Mouse (Mus musculus): ENCODE results near the gene Ptpdc1.

Gene Ptpdc1

GRCm38 (mm10) chr13:48646696-48647095 lies 21.2 kb upstream of the Ptpdc1 start:
- TF ChIP-seq CTCF (conservative IDR thresholded peaks at IDR 0.05; ENCODE audit: low read length) (peak; percentile 88), POU5F1 (IDR thresholded peaks at IDR 0.05; ENCODE audit: borderline replicate concordance, low read length) (no peak)
- no peaks in the 10 kb centered on the region for H3K9me3 ChIP-seq (ENCODE audit: low read length)
- H3K27me3 ChIP-seq (ENCODE audit: insufficient read depth, low read length) = peaks cover 11% of the 10 kb centered on the region
- no peak overlapping the region for H3K4me3 ChIP-seq (replicated peaks; ENCODE audit: low read length)
- H3K36me3 ChIP-seq (ENCODE audit: insufficient read depth, low read length) = no peaks in the 10 kb centered on the region
- no peaks in the 10 kb centered on the region for H3K4me1 ChIP-seq (replicated peaks; ENCODE audit: low read depth, low read length)

GRCm38 (mm10) chr13:48643991-48644390 lies 18.5 kb upstream of the Ptpdc1 start:
- Histone ChIP-seq H3K36me3 (ENCODE audit: insufficient read depth, low read length) (no peaks in the 10 kb centered on the region), H3K27me3 (ENCODE audit: insufficient read depth, low read length) (peaks cover 8% of the 10 kb centered on the region), H3K9me3 (ENCODE audit: low read length) (no peaks in the 10 kb centered on the region), H3K4me1 (replicated peaks; ENCODE audit: low read depth, low read length) (no peaks in the 10 kb centered on the region), H3K4me3 (replicated peaks; ENCODE audit: low read length) (no peak overlapping the region)
- TF ChIP-seq CTCF (conservative IDR thresholded peaks at IDR 0.05; ENCODE audit: low read length) = no peak
- no peak for TF ChIP-seq NANOG (IDR thresholded peaks at IDR 0.05; ENCODE audit: borderline replicate concordance, low read length)
- TF ChIP-seq POU5F1 (IDR thresholded peaks at IDR 0.05; ENCODE audit: borderline replicate concordance, low read length) = no peak

GRCm38 (mm10) chr13:48643072-48643471 lies 17.6 kb upstream of the Ptpdc1 start:
- H3K27me3 ChIP-seq (ENCODE audit: insufficient read depth, low read length) = peaks cover 8% of the 10 kb centered on the region
- TF ChIP-seq CTCF (conservative IDR thresholded peaks at IDR 0.05; ENCODE audit: low read length) = no peak
- no peak for TF ChIP-seq NANOG (IDR thresholded peaks at IDR 0.05; ENCODE audit: borderline replicate concordance, low read length)
- no peak for TF ChIP-seq POU5F1 (IDR thresholded peaks at IDR 0.05; ENCODE audit: borderline replicate concordance, low read length)
- H3K9me3 ChIP-seq (ENCODE audit: low read length) = no peaks in the 10 kb centered on the region
- H3K4me3 ChIP-seq (replicated peaks; ENCODE audit: low read length) = no peak overlapping the region
- no peaks in the 10 kb centered on the region for H3K4me1 ChIP-seq (replicated peaks; ENCODE audit: low read depth, low read length)
- H3K36me3 ChIP-seq (ENCODE audit: insufficient read depth, low read length) = no peaks in the 10 kb centered on the region

GRCm38 (mm10) chr13:48639570-48639969 lies 14.1 kb upstream of the Ptpdc1 start:
- TF ChIP-seq POU5F1 (IDR thresholded peaks at IDR 0.05; ENCODE audit: borderline replicate concordance, low read length) = no peak
- peak; percentile 87 for TF ChIP-seq CTCF (conservative IDR thresholded peaks at IDR 0.05; ENCODE audit: low read length)
- H3K36me3 ChIP-seq (ENCODE audit: insufficient read depth, low read length) = no peaks in the 10 kb centered on the region
- H3K27me3 ChIP-seq (ENCODE audit: insufficient read depth, low read length) = peaks cover 17% of the 10 kb centered on the region
- no peaks in the 10 kb centered on the region for H3K4me1 ChIP-seq (replicated peaks; ENCODE audit: low read depth, low read length)
- no peaks in the 10 kb centered on the region for H3K9me3 ChIP-seq (ENCODE audit: low read length)
- no peak overlapping the region for H3K4me3 ChIP-seq (replicated peaks; ENCODE audit: low read length)

- no peaks in the 10 kb centered on the region for H3K9me3 ChIP-seq (ENCODE audit: low read length)
- H3K27me3 ChIP-seq (ENCODE audit: insufficient read depth, low read length) = peaks cover 14% of the 10 kb centered on the region
- H3K36me3 ChIP-seq (ENCODE audit: insufficient read depth, low read length) = no peaks in the 10 kb centered on the region
- no peak overlapping the region for H3K4me3 ChIP-seq (replicated peaks; ENCODE audit: low read length)
- TF ChIP-seq CTCF (conservative IDR thresholded peaks at IDR 0.05; ENCODE audit: low read length) = no peak
- TF ChIP-seq NANOG (IDR thresholded peaks at IDR 0.05; ENCODE audit: borderline replicate concordance, low read length) = no peak
- no peak for TF ChIP-seq POU5F1 (IDR thresholded peaks at IDR 0.05; ENCODE audit: borderline replicate concordance, low read length)
- H3K4me1 ChIP-seq (replicated peaks; ENCODE audit: low read depth, low read length) = no peaks in the 10 kb centered on the region
Measured at GRCm38 (mm10) chr13:48637706-48638105, 12.2 kb upstream of the Ptpdc1 start.

GRCm38 (mm10) chr13:48631691-48632090 lies 6.2 kb upstream of the Ptpdc1 start:
- no peak overlapping the region for H3K4me3 ChIP-seq (replicated peaks; ENCODE audit: low read length)
- H3K27me3 ChIP-seq (ENCODE audit: insufficient read depth, low read length) = peaks cover 24% of the 10 kb centered on the region

GRCm38 (mm10) chr13:48624968-48625398 lies 481 bp downstream of the Ptpdc1 start:
- H3K4me1 ChIP-seq (replicated peaks; ENCODE audit: low read depth, low read length) = peaks cover 7% of the 10 kb centered on the region; the same call in 1 of the 2 replicates
- H3K36me3 ChIP-seq (ENCODE audit: insufficient read depth, low read length) = no peaks in the 10 kb centered on the region
- H3K27me3 ChIP-seq (ENCODE audit: insufficient read depth, low read length) = peaks cover 44% of the 10 kb centered on the region
- peak overlapping the region; percentile 84 for H3K4me3 ChIP-seq (replicated peaks; ENCODE audit: low read length)
- no peaks in the 10 kb centered on the region; the same call in 1 of the 2 replicates for H3K9me3 ChIP-seq (ENCODE audit: low read length)
- TF ChIP-seq CTCF (conservative IDR thresholded peaks at IDR 0.05; ENCODE audit: low read length) (no peak), POU5F1 (IDR thresholded peaks at IDR 0.05; ENCODE audit: borderline replicate concordance, low read length) (no peak), NANOG (IDR thresholded peaks at IDR 0.05; ENCODE audit: borderline replicate concordance, low read length) (no peak)

More at GRCm38 (mm10) chr13:48631691-48632090, 6.2 kb upstream of the Ptpdc1 start:
- peaks cover 11% of the 10 kb centered on the region for H3K4me1 ChIP-seq (replicated peaks; ENCODE audit: low read depth, low read length)
- TF ChIP-seq POU5F1 (IDR thresholded peaks at IDR 0.05; ENCODE audit: borderline replicate concordance, low read length) (no peak), CTCF (conservative IDR thresholded peaks at IDR 0.05; ENCODE audit: low read length) (no peak), NANOG (IDR thresholded peaks at IDR 0.05; ENCODE audit: borderline replicate concordance, low read length) (no peak)
- no peaks in the 10 kb centered on the region for H3K36me3 ChIP-seq (ENCODE audit: insufficient read depth, low read length)
- no peaks in the 10 kb centered on the region; the same call in 1 of the 2 replicates for H3K9me3 ChIP-seq (ENCODE audit: low read length)

- no peaks in the 10 kb centered on the region for H3K4me1 ChIP-seq (replicated peaks; ENCODE audit: low read depth, low read length)
- H3K4me3 ChIP-seq (replicated peaks; ENCODE audit: low read length) = no peak overlapping the region
- no peaks in the 10 kb centered on the region for H3K36me3 ChIP-seq (ENCODE audit: insufficient read depth, low read length)
- peaks cover 20% of the 10 kb centered on the region for H3K9me3 ChIP-seq (ENCODE audit: low read length)
- TF ChIP-seq POU5F1 (IDR thresholded peaks at IDR 0.05; ENCODE audit: borderline replicate concordance, low read length) = no peak
- no peak for TF ChIP-seq NANOG (IDR thresholded peaks at IDR 0.05; ENCODE audit: borderline replicate concordance, low read length)
- TF ChIP-seq CTCF (conservative IDR thresholded peaks at IDR 0.05; ENCODE audit: low read length) = no peak
- peaks cover 8% of the 10 kb centered on the region for H3K27me3 ChIP-seq (ENCODE audit: insufficient read depth, low read length)
Measured at GRCm38 (mm10) chr13:48618890-48619289, 6.6 kb downstream of the Ptpdc1 start.

- Histone ChIP-seq H3K27me3 (ENCODE audit: insufficient read depth, low read length) (0 out of 2 replicates have a peak, but pooled peaks cover 5% of the 10 kb centered on the region), H3K4me3 (replicated peaks; ENCODE audit: low read length) (no peak overlapping the region), H3K36me3 (ENCODE audit: insufficient read depth, low read length) (no peaks in the 10 kb centered on the region), H3K9me3 (ENCODE audit: low read length) (peaks cover 20% of the 10 kb centered on the region), H3K4me1 (replicated peaks; ENCODE audit: low read depth, low read length) (no peaks in the 10 kb centered on the region)
- TF ChIP-seq NANOG (IDR thresholded peaks at IDR 0.05; ENCODE audit: borderline replicate concordance, low read length) (no peak), POU5F1 (IDR thresholded peaks at IDR 0.05; ENCODE audit: borderline replicate concordance, low read length) (no peak), CTCF (conservative IDR thresholded peaks at IDR 0.05; ENCODE audit: low read length) (no peak)
Measured at GRCm38 (mm10) chr13:48617774-48618173, 7.7 kb downstream of the Ptpdc1 start.
